Mouse (Mus musculus): ENCODE measurements around the gene Rab30.
"Not testable (repeated sequence)": the region's sequence is repeated elsewhere in the genome, so short reads cannot be mapped to it uniquely, and the experiment has no call there.

Rab30 gene

GRCm38 (mm10) chr7:92750395-92750794, 9.0 kb downstream of the Rab30 start:
- no peak for DNase-seq (ENCODE audit: low spot score in 2 of 2)

DNA sequence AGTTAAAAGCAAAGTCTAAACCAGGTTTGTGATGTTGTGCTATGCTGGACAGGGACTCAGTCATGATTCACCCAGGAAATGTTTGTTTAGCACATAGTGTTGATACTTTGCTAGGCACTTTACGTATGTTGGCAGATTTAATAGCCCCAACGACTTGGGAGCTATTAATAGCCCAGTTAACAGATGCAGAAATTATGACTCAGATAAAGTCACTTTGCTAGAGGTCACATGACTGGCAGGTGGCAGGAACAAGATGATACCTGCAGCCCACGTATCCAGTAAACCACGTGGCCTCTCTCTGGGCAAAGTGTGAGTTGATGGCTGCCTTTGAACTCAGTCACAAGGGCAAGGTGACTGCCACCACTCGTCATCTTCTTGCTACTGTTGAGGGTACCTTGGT, 16.7 kb downstream of the Rab30 start:
- no peak for DNase-seq (ENCODE audit: low spot score in 2 of 2)

GRCm38 (mm10) chr7:92760651-92761050, 19.2 kb downstream of the Rab30 start:
- DNase-seq (ENCODE audit: low spot score in 2 of 2), result no peak

GRCm38 (mm10) chr7:92761161-92761560, 19.8 kb downstream of the Rab30 start:
- no peak for DNase-seq (ENCODE audit: low spot score in 2 of 2)

- DNase-seq (ENCODE audit: low spot score in 2 of 2), result no peak
Observed at GRCm38 (mm10) chr7:92765426-92765825, 24.0 kb downstream of the Rab30 start.

- no peak for DNase-seq (ENCODE audit: low spot score in 2 of 2)
Observed at GRCm38 (mm10) chr7:92766096-92767090, 25.0 kb downstream of the Rab30 start.

- not testable (repeated sequence) for DNase-seq (ENCODE audit: low spot score in 2 of 2)
Observed at GRCm38 (mm10) chr7:92768116-92768515, 26.7 kb downstream of the Rab30 start.

GRCm38 (mm10) chr7:92768859-92769258, 27.5 kb downstream of the Rab30 start:
- no peak for DNase-seq (ENCODE audit: low spot score in 2 of 2)

DNA sequence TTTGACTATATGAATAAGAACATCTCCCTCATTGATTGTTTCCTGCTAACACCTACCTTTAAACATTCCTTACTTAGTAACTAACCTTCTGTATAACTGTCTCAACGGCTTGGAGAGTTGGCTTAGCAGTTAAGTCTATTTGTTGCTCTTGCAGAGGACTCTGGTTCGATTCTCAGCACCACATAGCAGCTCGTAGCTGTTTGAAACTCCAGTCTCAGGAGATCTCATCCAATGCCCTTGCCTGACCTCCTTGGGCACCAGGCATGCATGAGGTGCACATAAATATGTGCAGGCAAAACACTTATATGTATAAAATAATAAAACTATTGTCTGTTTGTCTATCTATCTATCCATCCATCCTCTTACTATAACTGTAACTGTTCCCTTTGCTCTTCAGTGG, 31.6 kb downstream of the Rab30 start:
- DNase-seq (ENCODE audit: low spot score in 2 of 2), result no peak

GRCm38 (mm10) chr7:92773596-92773995, 32.2 kb downstream of the Rab30 start:
- DNase-seq (ENCODE audit: low spot score in 2 of 2), result no peak

DNA sequence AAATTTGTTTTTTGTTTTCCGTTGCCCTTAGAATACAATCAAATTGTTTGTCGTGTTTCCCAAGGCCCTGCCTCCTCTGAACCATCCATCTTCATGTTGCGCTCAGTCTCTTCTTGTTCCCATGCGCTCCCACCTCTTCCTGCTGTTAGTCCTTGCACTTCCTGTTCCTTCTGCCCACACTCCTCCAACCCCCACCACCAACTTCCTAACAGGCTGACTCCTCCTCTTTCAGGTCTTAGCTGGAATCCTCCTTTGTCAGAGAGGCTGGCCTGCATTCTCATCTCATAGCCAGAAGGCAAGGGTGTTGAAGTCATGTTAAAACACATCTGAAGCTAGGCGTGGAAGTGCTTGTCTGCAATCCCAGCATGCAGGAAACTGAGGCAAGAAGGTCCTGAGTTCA, 33.3 kb downstream of the Rab30 start:
- DNase-seq (ENCODE audit: low spot score in 2 of 2), result no peak

GRCm38 (mm10) chr7:92775703-92776102, 34.3 kb downstream of the Rab30 start:
- no peak for DNase-seq (ENCODE audit: low spot score in 2 of 2)

GRCm38 (mm10) chr7:92776647-92777046, 35.2 kb downstream of the Rab30 start:
- no peak for DNase-seq (ENCODE audit: low spot score in 2 of 2)

- no peak for DNase-seq (ENCODE audit: low spot score in 2 of 2)
Observed at GRCm38 (mm10) chr7:92777108-92777973, 35.9 kb downstream of the Rab30 start.

DNA sequence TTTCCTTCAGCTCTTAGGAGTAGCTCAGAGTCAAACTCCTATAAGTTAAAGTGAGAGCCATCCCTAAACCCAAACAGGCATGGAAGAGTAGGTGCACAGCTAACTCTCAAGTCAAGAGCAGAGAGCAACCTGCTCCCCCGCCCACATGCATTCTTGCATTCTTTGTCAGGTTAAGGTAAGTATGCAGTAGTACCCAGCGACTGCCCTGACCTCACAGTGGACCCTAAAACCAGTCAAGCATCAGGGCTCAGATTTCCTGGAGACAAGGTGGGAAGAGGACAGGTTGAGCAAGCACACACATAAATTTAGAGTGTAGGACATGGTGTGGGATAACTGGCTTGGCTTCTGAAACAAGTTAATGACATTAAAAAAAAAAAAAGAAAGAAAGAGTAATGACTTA, 37.7 kb downstream of the Rab30 start:
- DNase-seq (ENCODE audit: low spot score in 2 of 2), result no peak

DNA sequence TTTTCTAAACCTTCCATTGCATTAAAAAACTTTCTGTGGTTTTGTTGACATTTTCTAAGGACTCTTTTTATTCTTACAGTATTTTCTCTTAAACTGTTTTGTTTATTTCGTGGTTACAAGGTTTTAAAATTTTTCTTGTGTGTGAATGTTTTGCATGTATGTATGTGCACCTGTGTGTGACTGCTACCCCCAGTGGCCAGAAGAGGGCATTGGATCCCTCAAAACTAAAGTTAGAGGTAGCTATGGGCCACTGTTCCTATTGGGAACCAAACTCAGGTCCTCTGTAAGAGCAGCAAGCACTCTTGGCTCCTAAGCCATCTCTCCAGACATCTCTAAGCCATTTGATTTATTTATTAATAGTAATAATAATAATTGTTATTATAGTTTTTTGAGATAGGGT, 40.0 kb downstream of the Rab30 start:
- no peak for DNase-seq (ENCODE audit: low spot score in 2 of 2)

DNA sequence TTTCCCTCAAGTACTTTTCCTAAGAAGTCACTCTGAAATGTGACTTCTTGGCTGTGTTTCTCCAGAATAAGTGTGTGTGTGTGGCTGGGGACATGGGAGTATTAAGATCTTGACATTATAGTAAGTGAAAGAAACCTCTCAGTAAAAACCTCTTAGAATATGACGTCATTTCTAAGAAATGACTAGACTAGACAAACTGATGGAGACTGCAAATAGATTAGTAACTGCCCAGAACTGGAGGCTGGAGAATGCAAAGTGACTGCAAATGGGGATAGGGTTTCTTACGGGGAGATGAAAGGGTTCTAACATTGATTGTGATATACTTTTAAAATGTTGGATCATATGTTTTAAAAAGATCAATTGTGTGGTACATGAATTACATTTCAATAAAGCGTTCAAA, 40.5 kb downstream of the Rab30 start:
- no peak for DNase-seq (ENCODE audit: low spot score in 2 of 2)

- DNase-seq (ENCODE audit: low spot score in 2 of 2), result no peak
Observed at GRCm38 (mm10) chr7:92782511-92782910, 41.1 kb downstream of the Rab30 start.

GRCm38 (mm10) chr7:92783166-92783806, 41.9 kb downstream of the Rab30 start:
- no peak for DNase-seq (ENCODE audit: low spot score in 2 of 2)

DNA sequence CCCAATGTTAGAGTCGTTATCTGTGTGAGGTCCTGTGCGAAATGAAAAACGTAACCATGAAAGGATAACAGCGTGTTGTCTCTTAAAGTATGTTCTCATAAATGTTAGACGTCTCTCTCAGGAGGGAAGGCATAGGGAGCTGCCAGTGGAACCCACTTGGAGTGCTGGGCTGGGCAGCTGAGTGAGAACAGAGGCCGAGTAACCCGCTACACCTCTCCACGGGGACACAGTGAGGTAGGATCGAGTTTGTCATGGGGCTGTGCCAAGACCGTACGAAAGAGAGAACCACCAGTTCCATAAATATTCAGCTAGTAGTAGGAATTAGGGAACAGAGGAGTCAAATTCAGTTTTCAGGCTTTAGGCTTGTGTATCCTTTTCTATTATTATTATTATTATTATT, 42.5 kb downstream of the Rab30 start:
- DNase-seq (ENCODE audit: low spot score in 2 of 2), result no peak

DNA sequence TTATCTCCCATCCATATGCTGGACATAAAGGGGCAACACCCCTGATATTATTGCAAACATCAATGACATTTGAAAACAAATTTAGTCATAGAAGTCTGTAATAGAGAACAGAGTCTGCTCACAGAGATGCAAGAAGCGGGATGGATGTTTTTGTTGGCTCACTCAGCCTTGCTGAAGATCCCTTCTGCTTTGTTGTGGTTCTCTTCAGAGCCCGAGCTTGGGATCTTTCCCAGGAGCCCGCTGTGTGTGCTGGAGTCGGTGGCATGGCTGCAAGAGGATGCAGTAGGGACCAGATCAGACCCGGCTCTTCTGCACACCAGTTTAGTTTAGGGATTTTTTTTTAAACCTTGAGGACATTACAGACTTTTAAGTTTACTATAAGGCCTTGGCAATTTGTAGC, 54.3 kb downstream of the Rab30 start:
- DNase-seq (ENCODE audit: low spot score in 2 of 2), result no peak

- DNase-seq (ENCODE audit: low spot score in 2 of 2), result no peak
Observed at GRCm38 (mm10) chr7:92796813-92797212, 55.4 kb downstream of the Rab30 start.

Measured in spleen, postnatal 14 days (tissue).